Comparison of ENCODE assay signal across 8 mouse cellular contexts in genomic region chr14:115041336-115042054, GRCm38 (mm10). TPM values are rescaled to one million over a fixed set of nuclear protein-coding genes. Genes with fewer than 3 reads are reported as not detected.
DNase-seq lines count a peak whose midpoint lies in the region; ATAC-seq and TF ChIP-seq lines count a peak whose summit lies in the region.

No protein-coding gene starts in this region.

- TF ChIP-seq EP300 in ES-Bruce4 (IDR thresholded peaks at IDR 0.05; ENCODE audit: insufficient read depth, low read depth, low read length), result no peak

- H3K9me3 ChIP-seq in ES-Bruce4 (replicated peaks; ENCODE audit: control insufficient read depth, insufficient read depth, low read length, poor library complexity, severe bottlenecking), result no peaks in the 10 kb centered on the region
- no peaks in the 10 kb centered on the region for H3K9me3 ChIP-seq in heart, embryonic 11.5 days (replicated peaks; ENCODE audit: control insufficient read depth, low read length)
- no peaks in the 10 kb centered on the region for H3K9me3 ChIP-seq in kidney, embryonic 16.5 days (ENCODE audit: low read length)
- H3K9me3 ChIP-seq in lung, embryonic 16.5 days (ENCODE audit: control insufficient read depth, low read length), result no peaks in the 10 kb centered on the region

- H3K4me3 ChIP-seq in ES-Bruce4 (ENCODE audit: low read depth, low read length), result peak overlapping the region; percentile 57
- peak overlapping the region; percentile 92 for H3K4me3 ChIP-seq in heart, embryonic 11.5 days (ENCODE audit: low read depth, low read length)
- H3K4me3 ChIP-seq in kidney, embryonic 16.5 days (ENCODE audit: low read length), result peak overlapping the region; percentile 85
- H3K4me3 ChIP-seq in lung, embryonic 16.5 days (ENCODE audit: low read length), result peak overlapping the region; percentile 85

- H3K27ac ChIP-seq in ES-Bruce4 (ENCODE audit: insufficient read depth, low read length), result peak overlapping the region; percentile 44; the same call in 1 of the 2 replicates
- peak overlapping the region; percentile 96 for H3K27ac ChIP-seq in heart, embryonic 11.5 days (ENCODE audit: low read depth, low read length)
- H3K27ac ChIP-seq in kidney, embryonic 16.5 days (ENCODE audit: low read length), result peak overlapping the region; percentile 94
- H3K27ac ChIP-seq in lung, embryonic 16.5 days (ENCODE audit: low read length), result peak overlapping the region; percentile 89

- 0% methylated on average over 29 of the region's 126 CpGs for whole genome bisulfite sequencing in heart, embryonic 11.5 days (ENCODE audit: insufficient replicate concordance)
- WGBS in kidney, embryonic 16.5 days, result under 1% methylated on average over 37 of the region's 126 CpGs
- 0% methylated on average over 20 of the region's 126 CpGs for WGBS in lung, embryonic 16.5 days

- H3K4me2 ChIP-seq in heart, embryonic 11.5 days, result peak overlapping the region; percentile 95
- peak overlapping the region; percentile 95 for H3K4me2 ChIP-seq in kidney, embryonic 16.5 days (replicated peaks; ENCODE audit: low read depth, low read length)
- peak overlapping the region; percentile 79 for H3K4me2 ChIP-seq in lung, embryonic 16.5 days (ENCODE audit: low read depth, low read length)

- TF ChIP-seq CTCF in ES-Bruce4 (IDR thresholded peaks at IDR 0.05; ENCODE audit: low read depth, low read length), result no peak

- ATAC-seq in heart, embryonic 11.5 days (replicated peaks; ENCODE audit: insufficient number of reproducible peaks, low FRiP score, low TSS enrichment), result peak; percentile 28
- ATAC-seq in kidney, embryonic 16.5 days (ENCODE audit: low FRiP score, low TSS enrichment), result peak; percentile 17
- peak; percentile 55 for ATAC-seq in lung, embryonic 16.5 days (ENCODE audit: low read depth)

- peaks cover 39% of the 10 kb centered on the region for H3K36me3 ChIP-seq in ES-Bruce4 (ENCODE audit: control insufficient read depth, insufficient read depth, low read length, poor library complexity, severe bottlenecking)
- peaks cover 14% of the 10 kb centered on the region for H3K36me3 ChIP-seq in heart, embryonic 11.5 days (ENCODE audit: control insufficient read depth, insufficient read depth, low read length)
- peaks cover 23% of the 10 kb centered on the region for H3K36me3 ChIP-seq in kidney, embryonic 16.5 days (ENCODE audit: insufficient read depth, low read length)
- peaks cover 26% of the 10 kb centered on the region for H3K36me3 ChIP-seq in lung, embryonic 16.5 days (ENCODE audit: control insufficient read depth, insufficient read depth, low read length)

- H3K9ac ChIP-seq in ES-Bruce4 (ENCODE audit: low read depth, poor library complexity, severe bottlenecking), result peak overlapping the region; percentile 100
- H3K9ac ChIP-seq in heart, embryonic 11.5 days (ENCODE audit: low read depth, low read length), result peak overlapping the region; percentile 98
- H3K9ac ChIP-seq in kidney, embryonic 16.5 days (replicated peaks; ENCODE audit: low read length), result peak overlapping the region; percentile 100
- peak overlapping the region; percentile 98 for H3K9ac ChIP-seq in lung, embryonic 16.5 days (ENCODE audit: low read length)

- peaks cover 1% of the 10 kb centered on the region for H3K27me3 ChIP-seq in ES-Bruce4 (ENCODE audit: control insufficient read depth, insufficient read depth, low read length, poor library complexity, severe bottlenecking)
- no peaks in the 10 kb centered on the region for H3K27me3 ChIP-seq in heart, embryonic 11.5 days (ENCODE audit: control insufficient read depth, insufficient read depth, low read length)
- peaks cover 9% of the 10 kb centered on the region for H3K27me3 ChIP-seq in kidney, embryonic 16.5 days (ENCODE audit: insufficient read depth, low read length)
- H3K27me3 ChIP-seq in lung, embryonic 16.5 days (ENCODE audit: control insufficient read depth, insufficient read depth, low read depth, low read length), result peaks cover 5% of the 10 kb centered on the region

- H3K4me1 ChIP-seq in ES-Bruce4 (ENCODE audit: control insufficient read depth, insufficient read depth, low read length), result no peaks in the 10 kb centered on the region
- H3K4me1 ChIP-seq in heart, embryonic 11.5 days (ENCODE audit: control insufficient read depth, insufficient read depth, low read length), result peaks cover 8% of the 10 kb centered on the region; the same call in 1 of the 2 replicates
- H3K4me1 ChIP-seq in kidney, embryonic 16.5 days (ENCODE audit: insufficient read depth, low read length), result peaks cover 30% of the 10 kb centered on the region
- peaks cover 12% of the 10 kb centered on the region for H3K4me1 ChIP-seq in lung, embryonic 16.5 days (replicated peaks; ENCODE audit: control insufficient read depth, insufficient read depth, low read length)

- peak; percentile 52 to 66 for DNase-seq in B cell, adult 2 months
- peak; percentile 17 to 32 for DNase-seq in cerebellum, postnatal 36 days
- peak; percentile 16 for DNase-seq in right cerebral cortex, postnatal 25 days
- no peak for DNase-seq in c-Kit-positive CD71-positive TER-119-positive erythroid progenitor cells, embryonic 14.5 days (ENCODE audit: low spot score)

- TF ChIP-seq POLR2A in ES-Bruce4 (IDR thresholded peaks at IDR 0.05; ENCODE audit: insufficient read depth, low read length), result no peak

RNA-seq across cellular contexts. Expression of gene Gpc5, which starts 50.5 kb away (rescaled TPM):
- not detected in 2 replicates for polyA plus RNA-seq in ES-Bruce4 (2011; ENCODE audit: insufficient read depth, insufficient read length, low read depth, missing spikeins)
- 0.28 and 0.53 TPM in 2 replicates for polyA plus RNA-seq in heart, embryonic 11.5 days (2014; fragmentation: Nextera tagmentation; extraction: Ambion mirVana)
- 11.6 and 13.8 TPM in 2 replicates for polyA plus RNA-seq in kidney, embryonic 16.5 days (2015; fragmentation: Nextera tagmentation; extraction: Ambion mirVana)
- polyA plus RNA-seq in lung, embryonic 16.5 days (2015; fragmentation: Nextera tagmentation; extraction: Ambion mirVana), result 0.11 and 0.19 TPM in 2 replicates

Comparison
In these comparisons a context has a peak if more than half of its experiments do, and no peak if none do; other contexts are left out.
1. H3K27ac ChIP-seq: peak in every context shown above with its lines; median percentile 96 in heart, embryonic 11.5 days; 94 in kidney, embryonic 16.5 days; 89 in lung, embryonic 16.5 days; 44 in ES-Bruce4.